Mouse (Mus musculus) effector memory CD4-positive, alpha-beta T cell, adult 7 months (primary cell): ENCODE results near the gene Vmn1r95. TPM values are rescaled to one million over a fixed set of nuclear protein-coding genes. Genes with fewer than 3 reads are reported as not detected.

Experiments used
- polyA plus RNA-seq: library from polyadenylated mRNA; unstranded; fragments of 100-300 nt; shearing (Covaris generic); gene quantifications from one replicate; pipeline ENCODE4 v1.2.1, GENCODE M21; 2017

Vmn1r95 gene
- polyA plus RNA-seq: 0.55 TPM

DNA sequence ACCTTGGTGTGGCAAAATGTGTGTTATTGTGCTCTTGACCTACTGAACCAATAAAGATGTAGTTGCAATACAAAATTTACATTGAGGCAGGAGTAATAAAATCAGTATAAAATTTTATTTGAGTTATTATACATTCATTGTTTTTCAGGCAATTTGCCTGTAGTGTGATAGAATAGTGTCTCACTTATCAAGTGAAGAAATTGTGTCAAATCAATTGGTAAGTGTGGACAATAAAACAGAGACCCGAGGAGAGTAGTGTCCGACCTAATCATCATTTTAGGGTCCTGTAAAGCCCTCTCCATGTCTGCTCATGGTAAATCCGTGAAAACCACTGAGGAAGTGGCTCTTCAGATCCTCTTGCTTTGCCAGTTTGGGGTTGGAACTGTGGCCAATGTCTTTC is at the start of gene Vmn1r95:
Gene Vmn1r95 (plus strand): TSS at position 301 of the 400 bp plus-strand sequence.

DNA sequence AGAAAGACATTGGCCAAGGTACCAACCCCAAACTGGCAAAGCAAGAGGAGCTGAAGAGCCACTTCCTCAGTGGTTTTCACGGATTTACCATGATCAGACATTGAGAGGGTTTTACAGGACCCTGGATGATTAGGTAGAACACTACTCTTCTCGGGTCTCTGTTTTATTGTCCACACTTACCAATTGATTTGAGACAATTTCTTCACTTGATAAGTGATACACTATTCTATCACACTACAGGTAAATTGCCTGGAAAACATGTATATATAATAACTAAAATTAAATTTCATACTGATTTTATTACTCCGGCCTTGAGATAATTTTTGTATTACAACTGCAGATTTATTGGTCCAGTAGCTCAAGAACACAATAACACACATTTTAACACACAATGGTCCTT is 25.2 kb upstream of the Vmn1r95 start, which contains the start of gene Vmn1r94:
Gene Vmn1r94 (minus strand): TSS at position 101 of the 400 bp plus-strand sequence.

DNA sequence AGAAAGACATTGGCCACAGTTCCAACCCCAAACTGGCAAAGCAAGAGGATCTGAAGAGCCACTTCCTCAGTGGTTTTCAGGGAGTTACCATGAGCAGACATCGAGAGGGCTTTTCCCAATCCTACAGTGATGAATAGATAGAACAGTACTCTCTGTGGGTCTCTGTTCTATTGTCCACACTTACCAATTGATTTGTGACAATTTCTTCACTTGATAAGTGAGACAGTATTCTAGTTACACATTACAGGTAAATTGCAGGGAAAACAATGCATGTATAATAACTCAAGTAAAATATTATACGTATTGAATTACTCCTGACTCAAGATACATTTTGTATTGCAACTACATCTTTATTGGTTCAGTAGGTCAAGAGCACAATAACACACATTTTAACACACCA is 12.0 kb downstream of the Vmn1r95 start, which contains the start of gene Gm6164:
Gene Gm6164 (minus strand): TSS at position 101 of the 400 bp plus-strand sequence.

DNA sequence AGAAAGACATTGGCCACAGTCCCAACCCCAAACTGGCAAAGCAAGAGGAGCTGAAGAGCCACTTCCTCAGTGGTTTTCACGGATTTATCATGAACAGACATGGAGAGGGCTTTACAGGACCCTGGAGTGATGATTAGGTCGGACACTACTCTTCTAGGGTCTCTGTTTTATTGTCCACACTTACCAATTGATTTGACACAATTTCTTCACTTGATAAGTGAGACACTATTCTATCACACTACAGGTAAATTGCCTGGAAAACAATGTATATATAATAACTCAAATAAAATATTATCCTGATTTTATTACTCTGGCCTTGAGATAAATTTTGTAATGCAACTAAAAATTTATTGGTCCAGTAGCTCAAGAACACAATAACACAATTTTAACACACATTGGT is 40.2 kb downstream of the Vmn1r95 start, which contains the start of gene Gm4498:
Gene Gm4498 (minus strand): TSS at position 101 of the 400 bp plus-strand sequence.

Other genes with a start within 250 kb of the Vmn1r95 start
- 0.94 TPM for gene Igsf23, start 243.0 kb upstream of the Vmn1r95 start, polyA plus RNA-seq
- 0.18 TPM for gene Ceacam20, start 228.3 kb upstream of the Vmn1r95 start, polyA plus RNA-seq
- 0.26 TPM for gene Nlrp9b, start 202.2 kb upstream of the Vmn1r95 start, polyA plus RNA-seq
- 0.87 TPM for gene Vmn1r91, start 94.0 kb upstream of the Vmn1r95 start, polyA plus RNA-seq
- not detected for gene Gm16442, start 71.1 kb upstream of the Vmn1r95 start, polyA plus RNA-seq
- not detected for gene Vmn1r93, start 54.6 kb upstream of the Vmn1r95 start, polyA plus RNA-seq
- gene Vmn1r94, start 25.3 kb upstream of the Vmn1r95 start, polyA plus RNA-seq: not detected
- gene Gm6164, start 11.9 kb downstream of the Vmn1r95 start, polyA plus RNA-seq: not detected
- not detected for gene Gm4498, start 40.1 kb downstream of the Vmn1r95 start, polyA plus RNA-seq
- gene Gm5890, start 69.1 kb downstream of the Vmn1r95 start, polyA plus RNA-seq: not detected
- not detected for gene Gm4133, start 140.4 kb downstream of the Vmn1r95 start, polyA plus RNA-seq
- not detected for gene Gm5728, start 181.7 kb downstream of the Vmn1r95 start, polyA plus RNA-seq
- not detected for gene Vmn1r100, start 224.2 kb downstream of the Vmn1r95 start, polyA plus RNA-seq
- gene Vmn1r101, start 248.9 kb downstream of the Vmn1r95 start, polyA plus RNA-seq: not detected